Mouse (Mus musculus) bone marrow, adult 2 months (tissue): ENCODE results near the gene Pcgf2. TPM values are rescaled to one million over a fixed set of nuclear protein-coding genes. Genes with fewer than 3 reads are reported as not detected.
"Not testable (repeated sequence)": the region's sequence is repeated elsewhere in the genome, so short reads cannot be mapped to it uniquely, and the experiment has no call there.

Experiments used
- H3K27ac ChIP-seq: fragments of 200-500 bp; 2 replicates; pipeline ENCODE4 v1.5.1; 2012; ENCODE audit warnings: low read depth, mild to moderate bottlenecking, control low read depth, inconsistent platforms, low read length; ENCODE audit not compliant: control insufficient read depth, poor library complexity, insufficient read depth
- H3K4me1 ChIP-seq: fragments of 200-500 bp; 2 replicates; pipeline ENCODE4 v1.6.1; 2011; ENCODE audit warnings: low read length; ENCODE audit not compliant: control insufficient read depth, insufficient read depth
- H3K4me3 ChIP-seq: fragments of 200-500 bp; replicated peaks from 2 replicates; pipeline ENCODE3; 2011; ENCODE audit warnings: mild to moderate bottlenecking, low read depth, low read length, control low read depth; ENCODE audit not compliant: control insufficient read depth
- CTCF ChIP-seq: fragments of 200-500 bp; IDR thresholded peaks from 2 replicates; pipeline ENCODE4 v1.5.1; 2011; ENCODE audit warnings: low read length, control low read depth; ENCODE audit not compliant: control insufficient read depth, insufficient read depth
- POLR2A ChIP-seq: fragments of 200-500 bp; IDR thresholded peaks from 2 replicates; pipeline ENCODE4 v1.6.1; 2011; ENCODE audit warnings: low read depth, mild to moderate bottlenecking, control low read depth, low read length, borderline replicate concordance; ENCODE audit not compliant: control insufficient read depth
- WGBS: fragments of 180-500 bp; shearing (Covaris S2); methylation state at CpG from one replicate; pipeline ENCODE4 v1.1.7; 2018; 5-methylcytosine and 5-hydroxymethylcytosine counted together
- polyA plus RNA-seq: library from polyadenylated mRNA; stranded (reverse); fragments of >200 nt; gene quantifications from 2 replicates; pipeline ENCODE4 v1.2.4, GENCODE M21; 2011; ENCODE audit warnings: low replicate concordance; ENCODE audit not compliant: missing spikeins, insufficient read depth, insufficient read length

Pcgf2 gene
- polyA plus RNA-seq, 1 experiment: 10.7 TPM

DNA sequence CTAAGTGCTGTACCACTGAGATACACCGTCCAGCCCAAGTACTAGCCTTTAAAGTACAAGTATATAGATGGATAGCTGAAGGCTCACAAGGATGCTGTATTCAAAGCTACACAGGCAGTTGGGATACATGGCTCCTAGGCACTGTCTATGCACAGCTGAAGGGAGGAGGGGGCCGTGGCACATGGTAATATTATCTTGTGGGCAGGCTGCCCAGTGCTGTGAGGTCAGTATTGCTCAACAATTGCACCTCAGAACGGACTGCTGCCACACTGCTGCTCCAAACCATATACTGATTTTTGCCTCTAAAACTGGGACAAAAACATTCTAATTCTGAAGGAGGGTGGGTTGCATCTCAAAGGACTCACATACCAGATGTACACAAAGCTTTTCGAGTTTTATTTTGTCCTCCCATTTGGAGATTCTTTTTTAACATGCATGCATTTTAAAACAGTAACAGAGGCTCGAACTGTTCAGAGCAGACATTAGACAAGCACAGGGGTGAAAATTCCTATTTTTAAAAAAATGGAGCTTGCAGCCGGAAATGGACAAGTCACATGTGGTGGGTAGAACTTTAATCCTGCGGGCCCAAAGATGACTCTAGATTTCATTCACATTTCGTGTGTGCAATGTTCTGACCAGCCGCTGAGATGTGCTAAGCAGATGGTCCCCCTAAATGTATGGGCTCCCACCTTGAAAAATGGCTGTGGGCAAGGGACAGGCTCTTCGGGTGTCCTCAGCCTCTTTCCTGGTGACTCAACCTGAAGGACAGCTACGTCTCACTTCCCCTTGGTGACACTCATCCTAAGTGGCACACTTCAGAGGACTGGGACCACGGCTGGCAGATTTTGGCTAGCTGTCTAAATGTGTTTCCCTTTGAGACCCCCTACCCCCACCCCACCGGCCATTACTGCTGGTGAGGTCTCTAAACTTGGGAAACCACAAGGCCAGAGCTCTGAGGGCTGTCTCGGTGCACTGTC lies 14.8 kb upstream of the Pcgf2 start:
- no peak for TF ChIP-seq CTCF
- no peak for TF ChIP-seq POLR2A
- peaks cover 3% of the 10 kb centered on the region; the same call in 1 of the 2 replicates for H3K4me1 ChIP-seq
- H3K27ac ChIP-seq: peak overlapping the region; percentile 17; the same call in 1 of the 2 replicates
- H3K4me3 ChIP-seq: no peak overlapping the region
- 55% methylated on average over 14 of the region's 14 CpGs for WGBS

GRCm38 (mm10) chr11:97714356-97714755 lies 14.1 kb upstream of the Pcgf2 start:
- Histone ChIP-seq H3K27ac (no peak overlapping the region), H3K4me1 (peaks cover 3% of the 10 kb centered on the region; the same call in 1 of the 2 replicates), H3K4me3 (no peak overlapping the region)
- TF ChIP-seq CTCF: no peak
- no peak for TF ChIP-seq POLR2A
- 91% methylated on average over 3 of the region's 3 CpGs for WGBS

GRCm38 (mm10) chr11:97713896-97714295 lies 13.6 kb upstream of the Pcgf2 start:
- 86% methylated on average over 8 of the region's 8 CpGs for WGBS
- Histone ChIP-seq H3K27ac (no peak overlapping the region), H3K4me3 (no peak overlapping the region), H3K4me1 (peaks cover 3% of the 10 kb centered on the region; the same call in 1 of the 2 replicates)
- TF ChIP-seq POLR2A (no peak), CTCF (no peak)

DNA sequence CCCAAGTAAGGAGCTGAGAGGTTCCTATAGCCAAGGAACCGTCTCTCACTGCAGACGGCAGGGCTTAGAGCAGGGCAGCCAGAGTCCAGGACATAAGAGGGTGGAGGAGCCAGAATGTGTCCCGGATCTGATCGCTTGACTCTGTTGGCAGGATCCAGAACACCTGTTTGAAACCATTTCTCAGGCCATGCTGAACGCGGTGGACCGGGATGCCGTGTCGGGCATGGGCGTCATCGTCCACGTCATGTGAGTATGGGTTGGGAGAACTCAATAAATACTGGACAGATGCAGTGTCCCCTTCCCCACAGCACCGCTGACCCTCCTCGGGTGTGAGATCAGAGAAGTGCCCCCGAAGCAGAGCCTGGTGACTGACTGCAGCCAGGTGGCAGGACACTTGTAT lies 12.0 kb upstream of the Pcgf2 start:
- Histone ChIP-seq H3K4me3 (no peak overlapping the region), H3K4me1 (peaks cover 3% of the 10 kb centered on the region; the same call in 1 of the 2 replicates), H3K27ac (no peak overlapping the region)
- 93% methylated on average over 15 of the region's 15 CpGs for WGBS
- TF ChIP-seq CTCF: no peak
- TF ChIP-seq POLR2A: no peak

GRCm38 (mm10) chr11:97711200-97711900 lies 11.1 kb upstream of the Pcgf2 start:
- H3K27ac ChIP-seq: no peak overlapping the region
- H3K4me3 ChIP-seq: no peak overlapping the region
- TF ChIP-seq CTCF (no peak), POLR2A (no peak)
- H3K4me1 ChIP-seq: peaks cover 3% of the 10 kb centered on the region; the same call in 1 of the 2 replicates
- 53% methylated on average over 13 of the region's 13 CpGs for WGBS

- WGBS: 71% methylated on average over 2 of the region's 2 CpGs
- not testable (repeated sequence) for H3K27ac ChIP-seq, H3K4me1 ChIP-seq, H3K4me3 ChIP-seq
These were observed 9.8 kb upstream of the Pcgf2 start for GRCm38 (mm10) chr11:97710067-97710466.

GRCm38 (mm10) chr11:97703039-97703826 lies 2.9 kb upstream of the Pcgf2 start, which contains the start of gene Psmb3:
Gene Psmb3 (plus strand): TSS chr11:97703399.
- TF ChIP-seq POLR2A: peak; percentile 80; the same call in 1 of the 2 replicates
- TF ChIP-seq CTCF: no peak
- WGBS: under 1% methylated on average over 35 of the region's 35 CpGs
- H3K4me3 ChIP-seq: peak within 1 kb of the TSS; percentile 96
- H3K4me1 ChIP-seq: peaks cover 1% of the 10 kb centered on the region
- peak within 1 kb of the TSS; percentile 70 for H3K27ac ChIP-seq
